Comparison of ENCODE assay signal across 15 mouse cellular contexts in genomic region chr15:30634522-30634921, GRCm38 (mm10).
A peak's percentile ranks its signal among the peaks of the same experiment; 100 is the strongest.
DNase-seq lines count a peak whose midpoint lies in the region; ATAC-seq and TF ChIP-seq lines count a peak whose summit lies in the region.
"Had no signal": no experiment of that assay in that cellular context is flagged by ENCODE, and none has a peak within 500 bp of the region (broad histone marks: within the 10 kb centered on the region; RNA-seq: fewer than 3 reads in every experiment).

No protein-coding gene starts in this region.

- no peak overlapping the region for H3K9ac ChIP-seq in embryonic facial prominence, embryonic 14.5 days (ENCODE audit: low read depth, low read length)
- H3K9ac ChIP-seq in hindbrain, embryonic 15.5 days = no peak overlapping the region
- H3K9ac ChIP-seq in midbrain, embryonic 16.5 days (ENCODE audit: low read depth, low read length) = peak overlapping the region; percentile 40; the same call in 1 of the 2 replicates

- no peak overlapping the region for H3K4me3 ChIP-seq in embryonic facial prominence, embryonic 14.5 days (ENCODE audit: low read depth, low read length)
- no peak overlapping the region for H3K4me3 ChIP-seq in hindbrain, embryonic 15.5 days
- no peak overlapping the region for H3K4me3 ChIP-seq in midbrain, embryonic 16.5 days (ENCODE audit: low read depth, low read length)
- H3K4me3 ChIP-seq in kidney, adult 2 months (ENCODE audit: insufficient read depth, low read depth, low read length) = no peak overlapping the region
- H3K4me3 ChIP-seq: gastrocnemius, adult 2 months; layer of hippocampus, adult 2 months had no signal

- TF ChIP-seq CTCF in kidney, adult 2 months (conservative IDR thresholded peaks at IDR 0.05; ENCODE audit: insufficient read depth, insufficient read length, low read depth, low read length) = no peak

- peak; percentile 52 for DNase-seq in embryo, embryonic 11 days
- no peak for DNase-seq in embryonic facial prominence, embryonic 14.5 days (ENCODE audit: low spot score)
- DNase-seq in left cerebral cortex, postnatal 4 days = no peak
- DNase-seq in kidney, postnatal 14 days = no peak
- no peak for DNase-seq in testis, postnatal 14 days (ENCODE audit: low spot score)
- no peak for DNase-seq in kidney, adult 2 months
- DNase-seq: cerebellum, adult 18-20 months; gastrocnemius, adult 2 months; heart, postnatal 10 days; lung, postnatal 14 days had no signal

- no peaks in the 10 kb centered on the region for H3K27me3 ChIP-seq in embryonic facial prominence, embryonic 14.5 days (replicated peaks; ENCODE audit: control insufficient read depth, insufficient read depth, low read length)
- H3K27me3 ChIP-seq in hindbrain, embryonic 15.5 days = no peaks in the 10 kb centered on the region
- H3K27me3 ChIP-seq in midbrain, embryonic 16.5 days (ENCODE audit: control insufficient read depth, insufficient read depth, low read depth, low read length) = no peaks in the 10 kb centered on the region
- H3K27me3 ChIP-seq in kidney, adult 2 months (replicated peaks; ENCODE audit: control insufficient read depth, insufficient read depth, low read length) = no peaks in the 10 kb centered on the region

- peak; percentile 60; the same call in 1 of the 2 replicates for ATAC-seq in embryonic facial prominence, embryonic 14.5 days (ENCODE audit: low read depth)
- peak; percentile 63; the same call in 1 of the 2 replicates for ATAC-seq in hindbrain, embryonic 15.5 days (ENCODE audit: low FRiP score, low read depth)
- ATAC-seq in midbrain, embryonic 16.5 days = peak; percentile 89
- ATAC-seq: activated CD4-positive, CD25-positive, alpha-beta regulatory T cell, adult 4 months; intestine, postnatal 0 days had no signal

- no peaks in the 10 kb centered on the region for H3K9me3 ChIP-seq in embryonic facial prominence, embryonic 14.5 days (ENCODE audit: control insufficient read depth, low read length)
- H3K9me3 ChIP-seq in hindbrain, embryonic 15.5 days = no peaks in the 10 kb centered on the region
- no peaks in the 10 kb centered on the region for H3K9me3 ChIP-seq in midbrain, embryonic 16.5 days (replicated peaks; ENCODE audit: control insufficient read depth, low read length, poor library complexity, severe bottlenecking)

- H3K27ac ChIP-seq in embryonic facial prominence, embryonic 14.5 days (replicated peaks; ENCODE audit: low read depth, low read length) = no peak overlapping the region
- peak overlapping the region; percentile 61; the same call in 1 of the 2 replicates for H3K27ac ChIP-seq in hindbrain, embryonic 15.5 days (replicated peaks)
- H3K27ac ChIP-seq in midbrain, embryonic 16.5 days (ENCODE audit: low read length) = peak overlapping the region; percentile 83
- H3K27ac ChIP-seq in kidney, adult 2 months (ENCODE audit: insufficient read depth, low read depth, low read length) = no peak overlapping the region
- H3K27ac ChIP-seq: gastrocnemius, adult 2 months; layer of hippocampus, adult 2 months had no signal

- H3K36me3 ChIP-seq in embryonic facial prominence, embryonic 14.5 days (ENCODE audit: control insufficient read depth, insufficient read depth, low read length) = no peaks in the 10 kb centered on the region
- H3K36me3 ChIP-seq in hindbrain, embryonic 15.5 days = no peaks in the 10 kb centered on the region
- H3K36me3 ChIP-seq in midbrain, embryonic 16.5 days (ENCODE audit: control insufficient read depth, insufficient read depth, low read length) = no peaks in the 10 kb centered on the region
- H3K36me3 ChIP-seq in kidney, adult 2 months (ENCODE audit: control insufficient read depth, insufficient read depth, low read length) = no peaks in the 10 kb centered on the region

- intact Hi-C loops in left cerebral cortex, postnatal 4 days (cut with DNase I) = no loop called here

- 47% methylated on average over 5 of the region's 5 CpGs for WGBS in embryonic facial prominence, embryonic 14.5 days
- 17% methylated on average over 5 of the region's 5 CpGs for WGBS in hindbrain, embryonic 15.5 days
- 6% methylated on average over 5 of the region's 5 CpGs for WGBS in midbrain, embryonic 16.5 days
- WGBS in kidney, adult 2 months = 54% methylated on average over 5 of the region's 5 CpGs

- H3K4me2 ChIP-seq in embryonic facial prominence, embryonic 14.5 days (ENCODE audit: low read depth, low read length) = no peak overlapping the region
- no peak overlapping the region for H3K4me2 ChIP-seq in hindbrain, embryonic 15.5 days
- 0 out of 2 replicates have a peak overlapping the region, but pooled peaks have one; percentile 6 for H3K4me2 ChIP-seq in midbrain, embryonic 16.5 days (ENCODE audit: low read length)

- no peaks in the 10 kb centered on the region for H3K4me1 ChIP-seq in embryonic facial prominence, embryonic 14.5 days (ENCODE audit: control insufficient read depth, insufficient read depth, low read length)
- peaks cover 18% of the 10 kb centered on the region for H3K4me1 ChIP-seq in hindbrain, embryonic 15.5 days (replicated peaks)
- H3K4me1 ChIP-seq in midbrain, embryonic 16.5 days (ENCODE audit: control insufficient read depth, insufficient read depth, low read length) = peaks cover 11% of the 10 kb centered on the region
- no peaks in the 10 kb centered on the region for H3K4me1 ChIP-seq in kidney, adult 2 months (ENCODE audit: control insufficient read depth, insufficient read depth, low read length)

- no peak for TF ChIP-seq POLR2A in kidney, adult 2 months (IDR thresholded peaks at IDR 0.05; ENCODE audit: low read depth, low read length)

Comparison
In these comparisons a context has a peak if more than half of its experiments do, and no peak if none do; other contexts are left out.
1. H3K27ac ChIP-seq: peak in hindbrain, embryonic 15.5 days (single experiment) and midbrain, embryonic 16.5 days (single experiment); none in embryonic facial prominence, embryonic 14.5 days (single experiment) and kidney, adult 2 months (single experiment).
2. Peak in every context shown above with its lines, with median percentiles within 50 percentile points of each other: ATAC-seq.